Mouse (Mus musculus) lung, adult 2 months (tissue): ENCODE data around the gene Gtf2h1.

Experiments
- CTCF ChIP-seq: fragments of 200-500 bp; IDR thresholded peaks from 2 replicates; pipeline ENCODE4 v1.5.1; 2011; ENCODE audit warnings: mild to moderate bottlenecking, low read length, control low read depth; ENCODE audit not compliant: insufficient read depth
- POLR2A ChIP-seq: fragments of 200-500 bp; IDR thresholded peaks from 2 replicates; pipeline ENCODE4 v1.6.1; 2011; ENCODE audit warnings: low read depth, mild to moderate bottlenecking, control low read depth, low read length, borderline replicate concordance; ENCODE audit errors: extremely low read depth

- TF ChIP-seq CTCF = no peak
- no peak for TF ChIP-seq POLR2A
Measured at GRCm38 (mm10) chr7:46839861-46840260, 44.0 kb downstream of the Gtf2h1 start.
